In the genomic region with DNA sequence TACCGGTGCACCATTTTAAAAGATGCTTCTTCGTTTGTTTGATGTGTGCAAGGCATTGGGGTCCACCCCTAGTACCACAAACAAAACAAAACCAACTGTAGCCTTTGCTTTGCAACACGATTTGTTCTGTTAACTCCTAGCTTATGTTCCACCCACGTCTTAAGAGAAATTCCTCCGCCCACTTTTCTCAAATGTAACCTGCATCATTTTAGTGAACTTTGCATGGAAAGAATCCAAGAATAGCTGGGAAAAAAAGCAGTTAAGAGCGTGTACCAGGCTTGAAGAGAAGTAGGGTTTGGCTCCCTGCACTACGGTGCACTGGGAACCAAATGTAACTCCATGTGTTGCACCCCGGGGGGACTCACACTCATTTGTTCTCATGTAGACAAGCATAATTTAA, we compare ENCODE assay signal across 8 mouse cellular contexts. TPM values are rescaled to one million over a fixed set of nuclear protein-coding genes. Genes with fewer than 3 reads are reported as not detected.
DNase-seq lines count a peak whose midpoint lies in the region; ATAC-seq and TF ChIP-seq lines count a peak whose summit lies in the region.

No protein-coding gene starts in this region.

- 3% methylated on average over 8 of the region's 8 CpGs for WGBS in cerebellum, adult 2 months
- WGBS in spleen, adult 2 months, result 4% methylated on average over 8 of the region's 8 CpGs
- whole genome bisulfite sequencing in limb, embryonic 11.5 days, result 11% methylated on average over 8 of the region's 8 CpGs

- H3K27me3 ChIP-seq in cerebellum, adult 2 months (ENCODE audit: control insufficient read depth, insufficient read depth, low read length), result no peaks in the 10 kb centered on the region
- no peaks in the 10 kb centered on the region for H3K27me3 ChIP-seq in spleen, adult 2 months (ENCODE audit: control insufficient read depth, insufficient read depth, low read length)
- no peaks in the 10 kb centered on the region for H3K27me3 ChIP-seq in limb, embryonic 11.5 days (ENCODE audit: control insufficient read depth, insufficient read depth, low read length)

- intact Hi-C loops in gastrocnemius, postnatal 36 days (cut with DNase I), result loop anchor here (5.0 kb wide), 1 partner anchor 33 kb away; a partner anchor contains a TSS

- peak overlapping the region; percentile 68 for H3K4me3 ChIP-seq in cerebellum, adult 2 months (replicated peaks; ENCODE audit: insufficient read depth, low read depth, low read length)
- H3K4me3 ChIP-seq in spleen, adult 2 months (ENCODE audit: extremely low read depth, insufficient read depth, insufficient read length), result peak overlapping the region; percentile 31
- peak overlapping the region; percentile 86 for H3K4me3 ChIP-seq in limb, embryonic 11.5 days (ENCODE audit: low read depth, low read length)

- no peak for DNase-seq in cerebellum, adult 2 months
- no peak for DNase-seq in cerebellum, postnatal 4 days (ENCODE audit: low spot score in 2 of 2)
- DNase-seq in spleen, adult 2 months (ENCODE audit: low read depth in 1 of 2, low spot score in 2 of 2), result no peak
- no peak for DNase-seq in spleen, postnatal 4 days (ENCODE audit: low spot score in 2 of 2)
- DNase-seq in limb, embryonic 11.5 days (ENCODE audit: low spot score), result no peak
- peak; percentile 15 for DNase-seq in telencephalon, adult 2 months (ENCODE audit: low read depth, low spot score)
- DNase-seq in gastrocnemius, postnatal 36 days, result no peak

- peaks cover 5% of the 10 kb centered on the region; the same call in 1 of the 2 replicates for H3K4me1 ChIP-seq in cerebellum, adult 2 months (ENCODE audit: control insufficient read depth, insufficient read depth, low read length)
- H3K4me1 ChIP-seq in spleen, adult 2 months (ENCODE audit: control insufficient read depth, insufficient read depth, insufficient read length), result peaks cover 7% of the 10 kb centered on the region
- peaks cover 5% of the 10 kb centered on the region for H3K4me1 ChIP-seq in limb, embryonic 11.5 days (ENCODE audit: control insufficient read depth, insufficient read depth, low read length)

- peak overlapping the region; percentile 100 for H3K9ac ChIP-seq in limb, embryonic 11.5 days (ENCODE audit: low read length)

- peak overlapping the region; percentile 60 for H3K4me2 ChIP-seq in limb, embryonic 11.5 days (ENCODE audit: low read depth, severe bottlenecking)

- TF ChIP-seq CTCF in cerebellum, adult 2 months (IDR thresholded peaks at IDR 0.05; ENCODE audit: borderline replicate concordance, insufficient read depth, low read depth, low read length), result no peak
- TF ChIP-seq CTCF in spleen, adult 2 months (IDR thresholded peaks at IDR 0.05; ENCODE audit: extremely low read depth, insufficient read depth, insufficient read length, insufficient replicate concordance), result no peak

- no peaks in the 10 kb centered on the region for H3K9me3 ChIP-seq in limb, embryonic 11.5 days (ENCODE audit: control insufficient read depth, low read length)

- no peak for ATAC-seq in limb, embryonic 11.5 days (ENCODE audit: insufficient number of reproducible peaks, low FRiP score, low TSS enrichment, low read depth)
- no peak for ATAC-seq in erythroid progenitor cell, adult 5-6 weeks (replicated peaks; ENCODE audit: low FRiP score, poor library complexity, severe bottlenecking)

- H3K27ac ChIP-seq in cerebellum, adult 2 months (ENCODE audit: insufficient read depth, low read length), result no peak overlapping the region
- H3K27ac ChIP-seq in spleen, adult 2 months (ENCODE audit: insufficient read depth, low read length), result no peak overlapping the region
- no peak overlapping the region for H3K27ac ChIP-seq in limb, embryonic 11.5 days (replicated peaks; ENCODE audit: low read depth, low read length)

- peaks cover 1% of the 10 kb centered on the region for H3K36me3 ChIP-seq in spleen, adult 2 months (ENCODE audit: control insufficient read depth, insufficient read depth, low read length)
- H3K36me3 ChIP-seq in limb, embryonic 11.5 days (ENCODE audit: control insufficient read depth, insufficient read depth, low read length), result peaks cover 4% of the 10 kb centered on the region; the same call in 1 of the 2 replicates

- TF ChIP-seq POLR2A in cerebellum, adult 2 months (IDR thresholded peaks at IDR 0.05; ENCODE audit: borderline replicate concordance, insufficient read depth, low read length), result no peak
- TF ChIP-seq POLR2A in spleen, adult 2 months (IDR thresholded peaks at IDR 0.05; ENCODE audit: low read depth, low read length), result no peak

RNA-seq across cellular contexts. Expression of a gene that starts 1.2 kb away (rescaled TPM):
- 63.4 and 72.9 TPM in 2 replicates for polyA plus RNA-seq in cerebellum, adult 2 months (2012; rRNA removed)
- polyA plus RNA-seq in spleen, adult 2 months (2012; rRNA removed), result 16.2 and 18.2 TPM in 2 replicates
- polyA plus RNA-seq in limb, embryonic 11.5 days (2014; fragmentation: Nextera tagmentation; extraction: Ambion mirVana), result 75.6 and 84.4 TPM in 2 replicates
- total RNA-seq in erythroid progenitor cell, adult 5-6 weeks (2015; ENCODE audit: low replicate concordance), result 38.9 and 52.4 TPM in 2 replicates
- 25.3 and 33.8 TPM in 2 replicates for total RNA-seq in erythroid progenitor cell, adult 5-6 weeks (2017; ENCODE audit: low replicate concordance)
- total RNA-seq in gastrocnemius, postnatal 36 days (2021), result 10 to 100 TPM; 23.7 to 28.5 TPM

RNA-seq across cellular contexts. Expression of a gene that starts 20.3 kb away (rescaled TPM):
- 74.3 and 74.9 TPM in 2 replicates for polyA plus RNA-seq in cerebellum, adult 2 months (2012; rRNA removed)
- 18.6 and 21.2 TPM in 2 replicates for polyA plus RNA-seq in spleen, adult 2 months (2012; rRNA removed)
- polyA plus RNA-seq in limb, embryonic 11.5 days (2014; fragmentation: Nextera tagmentation; extraction: Ambion mirVana), result 85.9 and 91.7 TPM in 2 replicates
- 4.6 and 11.2 TPM in 2 replicates for total RNA-seq in erythroid progenitor cell, adult 5-6 weeks (2015; ENCODE audit: low replicate concordance)
- 5.3 and 6.9 TPM in 2 replicates for total RNA-seq in erythroid progenitor cell, adult 5-6 weeks (2017; ENCODE audit: low replicate concordance)
- total RNA-seq in gastrocnemius, postnatal 36 days (2021), result 10 to 100 TPM; 26.8 to 28.8 TPM

RNA-seq across cellular contexts. Expression of a gene that starts 33.1 kb away (rescaled TPM):
- polyA plus RNA-seq in cerebellum, adult 2 months (2012; rRNA removed), result 38.0 and 40.0 TPM in 2 replicates
- polyA plus RNA-seq in spleen, adult 2 months (2012; rRNA removed), result 14.1 and 23.5 TPM in 2 replicates
- polyA plus RNA-seq in limb, embryonic 11.5 days (2014; fragmentation: Nextera tagmentation; extraction: Ambion mirVana), result 44.7 and 44.9 TPM in 2 replicates
- 16.6 and 49.0 TPM in 2 replicates for total RNA-seq in erythroid progenitor cell, adult 5-6 weeks (2015; ENCODE audit: low replicate concordance)
- 2.1 and 22.8 TPM in 2 replicates for total RNA-seq in erythroid progenitor cell, adult 5-6 weeks (2017; ENCODE audit: low replicate concordance)
- total RNA-seq in gastrocnemius, postnatal 36 days (2021), result 10 to 100 TPM; 15.5 to 20.6 TPM

RNA-seq across cellular contexts. Expression of a gene that starts 59.3 kb away (rescaled TPM):
- polyA plus RNA-seq in cerebellum, adult 2 months (2012; rRNA removed), result 55.3 and 58.6 TPM in 2 replicates
- 10.4 and 12.3 TPM in 2 replicates for polyA plus RNA-seq in spleen, adult 2 months (2012; rRNA removed)
- 60.8 and 61.8 TPM in 2 replicates for polyA plus RNA-seq in limb, embryonic 11.5 days (2014; fragmentation: Nextera tagmentation; extraction: Ambion mirVana)
- 40.7 and 51.2 TPM in 2 replicates for total RNA-seq in erythroid progenitor cell, adult 5-6 weeks (2015; ENCODE audit: low replicate concordance)
- 65.6 and 83.3 TPM in 2 replicates for total RNA-seq in erythroid progenitor cell, adult 5-6 weeks (2017; ENCODE audit: low replicate concordance)
- 10 to 100 TPM; 17.7 to 19.8 TPM for total RNA-seq in gastrocnemius, postnatal 36 days (2021)

Comparison
In these comparisons a context has a peak if more than half of its experiments do, and no peak if none do; other contexts are left out.
1. H3K4me3 ChIP-seq: peak in every context shown above with its lines; median percentile 86 in limb, embryonic 11.5 days; 68 in cerebellum, adult 2 months; 31 in spleen, adult 2 months.